Mouse (Mus musculus): ENCODE measurements around the gene Srp68.
A peak's percentile ranks its signal among the peaks of the same experiment; 100 is the strongest.

Gene Srp68

DNA sequence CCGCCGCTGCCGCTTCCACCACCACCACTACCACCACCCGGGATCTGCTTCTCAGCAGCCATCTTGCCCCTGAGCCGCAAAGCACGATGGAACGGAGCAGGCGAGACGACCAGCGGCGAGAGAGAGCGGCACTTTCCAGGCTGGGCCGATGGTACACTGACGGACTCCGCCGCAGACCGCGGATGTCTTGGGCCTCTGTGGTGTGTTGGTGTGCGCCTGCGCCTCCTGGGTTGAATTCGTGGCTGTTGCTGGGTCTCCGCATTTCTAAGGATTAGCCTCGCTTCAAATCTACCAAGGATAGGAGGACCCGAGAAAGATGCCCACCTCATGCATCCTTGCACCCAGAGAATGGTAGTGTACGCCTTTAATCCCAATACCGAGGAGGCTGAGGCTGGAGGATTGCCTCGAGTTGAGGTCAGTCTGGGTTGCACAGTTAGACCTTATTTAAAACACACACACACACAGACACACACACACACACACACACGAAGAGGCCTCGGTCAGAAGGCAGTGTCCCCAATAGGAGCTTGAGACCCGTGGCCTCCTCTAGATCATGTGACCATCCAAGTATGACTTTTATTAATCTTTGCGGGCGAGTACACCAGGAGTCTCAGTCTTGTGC lies at the start of gene Srp68:
Gene Srp68 (minus strand): TSS at position 173 of the 622 bp plus-strand sequence.
- peak; percentile 89 for DNase-seq (ENCODE audit: low read depth, low spot score)
- H3K36me3 ChIP-seq (ENCODE audit: control insufficient read depth, insufficient read depth, low read length, poor library complexity, severe bottlenecking): peaks cover 3% of the 10 kb centered on the region
- no peaks in the 10 kb centered on the region for H3K27me3 ChIP-seq (ENCODE audit: control insufficient read depth, insufficient read depth, low read length, poor library complexity, severe bottlenecking)

DNA sequence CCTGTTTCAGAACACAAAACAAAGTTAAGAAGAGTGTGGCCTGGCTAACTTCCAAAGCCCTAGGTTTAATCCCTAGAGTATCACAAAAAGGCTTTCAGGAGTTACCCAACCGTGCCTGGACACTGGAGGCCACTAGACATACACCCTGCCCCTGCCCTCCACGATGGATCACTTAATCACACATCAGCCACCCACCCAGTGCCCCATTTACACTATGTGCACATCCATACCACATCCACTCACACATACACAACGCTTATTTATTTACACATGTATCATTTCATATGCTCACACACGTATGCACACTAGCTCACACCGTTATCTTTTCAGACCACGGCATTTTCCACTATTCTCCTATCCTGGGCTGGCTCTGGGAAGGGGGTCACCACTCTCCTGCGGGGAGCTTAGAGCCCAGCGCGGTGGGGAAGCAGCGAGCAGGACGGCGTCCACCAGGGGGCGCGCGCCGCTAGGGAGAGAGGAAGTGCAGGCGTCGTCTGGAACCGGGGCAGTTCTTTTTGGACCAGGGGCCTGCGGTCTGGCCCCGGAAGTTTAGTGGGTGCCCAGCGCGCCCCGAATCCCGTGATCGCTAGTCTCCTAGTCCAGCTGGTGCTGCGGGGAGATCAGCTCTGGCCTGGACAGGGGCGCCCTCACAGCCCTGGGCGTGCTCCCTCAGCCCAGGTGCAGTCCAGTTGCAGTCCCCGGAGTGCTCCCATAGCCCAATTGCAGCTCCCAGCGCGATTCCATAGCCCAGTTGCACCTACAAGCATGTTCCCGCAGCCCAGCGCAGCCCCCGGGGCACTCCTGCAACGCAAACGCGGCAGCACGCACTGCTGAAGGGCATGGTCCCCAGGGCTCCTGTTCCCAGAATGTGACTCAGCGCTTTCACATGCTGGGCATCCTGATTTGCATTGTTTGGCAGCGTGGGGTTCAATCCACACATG lies 45.0 kb upstream of the Srp68 start:
- no peaks in the 10 kb centered on the region for H3K36me3 ChIP-seq (ENCODE audit: control insufficient read depth, insufficient read depth, low read length, poor library complexity, severe bottlenecking)
- peak; percentile 90 for DNase-seq (ENCODE audit: low read depth, low spot score)
- no peaks in the 10 kb centered on the region for H3K27me3 ChIP-seq (ENCODE audit: control insufficient read depth, insufficient read depth, low read length, poor library complexity, severe bottlenecking)

DNA sequence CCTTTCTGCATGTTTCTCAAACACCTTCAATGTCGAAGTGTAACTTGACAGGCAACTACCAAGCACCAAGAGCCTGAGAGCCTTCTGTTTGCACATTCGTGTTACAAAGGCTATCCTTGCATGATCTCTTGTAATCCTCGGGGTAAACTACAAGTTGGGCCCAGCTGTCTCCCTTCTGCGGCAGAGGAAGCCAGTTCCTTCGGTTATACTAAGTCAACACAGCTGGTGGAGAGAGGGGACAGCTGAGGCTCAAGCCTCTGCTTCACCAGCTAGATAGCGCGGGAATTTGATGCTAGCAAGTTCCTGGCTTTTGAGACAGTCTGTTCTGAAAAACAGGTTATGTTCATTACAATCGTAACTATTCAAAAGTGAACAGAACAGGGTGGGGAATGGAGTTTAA lies 38.3 kb upstream of the Srp68 start:
- Histone ChIP-seq H3K36me3 (ENCODE audit: control insufficient read depth, insufficient read depth, low read length, poor library complexity, severe bottlenecking) (no peaks in the 10 kb centered on the region), H3K27me3 (ENCODE audit: control insufficient read depth, insufficient read depth, low read length, poor library complexity, severe bottlenecking) (no peaks in the 10 kb centered on the region)
- DNase-seq (ENCODE audit: low read depth, low spot score): no peak

DNA sequence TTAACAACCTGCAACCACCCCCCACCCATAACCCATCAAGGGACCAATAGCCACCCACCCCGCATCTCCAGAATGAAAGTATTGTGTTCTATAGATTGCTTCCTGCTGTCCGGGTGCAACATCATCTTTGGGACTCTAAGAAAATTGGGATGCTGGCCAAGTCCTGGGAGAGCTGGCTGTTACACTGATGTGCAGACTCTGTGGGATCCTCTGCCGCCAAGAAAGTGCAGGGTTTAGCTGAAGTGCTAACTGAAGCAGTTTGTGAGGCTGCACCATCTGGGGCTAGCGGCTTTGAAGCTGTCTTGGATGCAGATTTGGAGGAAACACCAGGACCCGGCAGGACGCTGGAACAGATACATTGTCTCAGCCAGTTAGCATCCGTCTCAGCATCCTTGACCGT lies 37.2 kb upstream of the Srp68 start:
- no peaks in the 10 kb centered on the region for H3K27me3 ChIP-seq (ENCODE audit: control insufficient read depth, insufficient read depth, low read length, poor library complexity, severe bottlenecking)
- DNase-seq (ENCODE audit: low read depth, low spot score): no peak
- H3K36me3 ChIP-seq (ENCODE audit: control insufficient read depth, insufficient read depth, low read length, poor library complexity, severe bottlenecking): no peaks in the 10 kb centered on the region

DNA sequence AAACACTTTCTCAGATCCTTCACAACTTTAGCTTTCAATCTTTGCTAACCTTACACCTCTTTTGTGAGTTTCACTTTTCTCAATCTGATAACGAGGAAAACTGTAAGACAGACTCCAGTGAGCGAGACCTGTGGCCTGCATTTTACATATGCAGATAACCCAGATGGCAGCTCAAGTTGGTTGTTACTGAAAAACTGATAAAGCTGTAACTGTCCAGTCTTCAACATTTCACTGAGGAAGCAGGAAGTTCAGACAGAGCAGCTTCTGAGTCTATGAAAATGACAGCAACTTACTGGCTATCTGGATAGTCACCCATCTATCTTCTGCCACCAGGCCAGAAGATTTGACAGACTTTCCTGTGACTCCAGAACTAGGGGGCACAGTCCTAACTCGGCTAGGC lies 35.6 kb upstream of the Srp68 start:
- Histone ChIP-seq H3K36me3 (ENCODE audit: control insufficient read depth, insufficient read depth, low read length, poor library complexity, severe bottlenecking) (no peaks in the 10 kb centered on the region; the same call in 1 of the 2 replicates), H3K27me3 (ENCODE audit: control insufficient read depth, insufficient read depth, low read length, poor library complexity, severe bottlenecking) (no peaks in the 10 kb centered on the region)
- DNase-seq (ENCODE audit: low read depth, low spot score): no peak

DNA sequence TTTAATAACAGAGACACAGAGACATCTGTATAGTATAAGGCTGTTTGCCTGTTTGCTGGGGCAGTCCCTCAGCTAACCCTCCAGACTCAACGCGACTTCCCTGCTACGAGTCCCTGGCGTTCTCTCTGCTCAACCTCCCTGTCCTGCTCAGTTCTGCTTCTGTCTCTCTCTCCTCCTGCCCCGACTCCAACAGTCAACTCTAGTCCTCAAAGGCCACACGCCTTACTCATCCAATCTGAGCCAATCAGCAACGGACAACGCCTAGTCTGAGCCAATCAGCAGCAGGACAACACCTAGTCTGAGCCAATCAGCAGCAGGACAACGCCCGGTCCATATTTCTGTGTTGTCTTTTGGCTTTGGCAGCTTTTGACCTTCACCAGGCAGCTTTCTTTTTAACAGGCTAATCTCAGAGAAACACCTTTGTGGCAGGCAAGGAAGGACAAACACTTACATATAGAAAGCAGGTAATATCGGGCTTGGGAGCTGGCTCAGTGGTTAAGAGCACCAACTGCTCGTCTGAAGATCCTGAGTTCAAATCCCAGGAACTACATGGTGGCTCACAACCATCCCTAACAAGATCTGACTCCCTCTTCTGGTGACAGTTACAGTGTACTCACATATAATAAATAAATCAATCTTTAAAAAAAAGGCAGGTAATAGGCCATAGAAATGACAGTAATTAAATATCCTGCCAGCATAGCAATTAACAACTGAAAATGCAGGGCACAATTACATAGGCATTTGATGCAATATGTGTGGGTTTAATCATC lies 33.9 kb upstream of the Srp68 start:
- DNase-seq (ENCODE audit: low read depth, low spot score): no peak
- Histone ChIP-seq H3K36me3 (ENCODE audit: control insufficient read depth, insufficient read depth, low read length, poor library complexity, severe bottlenecking) (no peaks in the 10 kb centered on the region; the same call in 1 of the 2 replicates), H3K27me3 (ENCODE audit: control insufficient read depth, insufficient read depth, low read length, poor library complexity, severe bottlenecking) (no peaks in the 10 kb centered on the region)

DNA sequence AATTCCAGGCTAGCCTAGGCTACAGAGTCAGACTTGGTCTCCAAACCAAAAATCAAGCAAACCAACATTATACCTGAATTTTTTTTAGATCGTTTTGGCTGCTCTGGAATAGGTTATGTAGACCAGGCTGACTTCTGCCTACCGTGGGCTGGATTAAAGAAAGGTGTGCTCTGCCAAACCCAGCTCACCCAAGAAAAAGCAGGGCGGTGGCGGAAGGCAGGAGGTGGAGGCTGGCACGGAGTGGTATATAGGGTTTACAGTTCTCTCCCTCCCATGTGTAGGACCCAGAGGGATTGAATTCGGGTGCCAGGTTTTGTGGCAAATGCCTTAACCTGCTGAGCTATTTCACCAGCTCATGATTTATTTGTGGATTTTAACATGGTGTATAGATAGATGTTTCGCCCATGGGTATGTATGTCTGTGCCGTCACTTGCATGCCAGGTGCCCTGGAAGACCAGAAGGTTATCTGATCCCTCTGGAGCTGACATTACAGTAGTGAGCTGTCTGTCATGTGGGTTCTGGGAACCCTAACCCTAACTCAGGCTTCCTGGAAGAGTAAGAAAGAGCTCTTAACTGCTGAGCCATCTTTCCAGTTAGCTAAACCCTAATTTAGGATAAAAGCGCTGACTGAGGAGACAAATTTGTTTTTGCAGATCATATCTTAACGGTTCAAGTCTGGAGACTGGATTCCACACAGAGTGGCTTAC lies 33.2 kb upstream of the Srp68 start, which contains the start of gene Exoc7:
Gene Exoc7 (minus strand): TSS at position 215 of the 707 bp plus-strand sequence.
- no peaks in the 10 kb centered on the region; the same call in 1 of the 2 replicates for H3K36me3 ChIP-seq (ENCODE audit: control insufficient read depth, insufficient read depth, low read length, poor library complexity, severe bottlenecking)
- H3K27me3 ChIP-seq (ENCODE audit: control insufficient read depth, insufficient read depth, low read length, poor library complexity, severe bottlenecking): no peaks in the 10 kb centered on the region
- DNase-seq (ENCODE audit: low read depth, low spot score): no peak

DNA sequence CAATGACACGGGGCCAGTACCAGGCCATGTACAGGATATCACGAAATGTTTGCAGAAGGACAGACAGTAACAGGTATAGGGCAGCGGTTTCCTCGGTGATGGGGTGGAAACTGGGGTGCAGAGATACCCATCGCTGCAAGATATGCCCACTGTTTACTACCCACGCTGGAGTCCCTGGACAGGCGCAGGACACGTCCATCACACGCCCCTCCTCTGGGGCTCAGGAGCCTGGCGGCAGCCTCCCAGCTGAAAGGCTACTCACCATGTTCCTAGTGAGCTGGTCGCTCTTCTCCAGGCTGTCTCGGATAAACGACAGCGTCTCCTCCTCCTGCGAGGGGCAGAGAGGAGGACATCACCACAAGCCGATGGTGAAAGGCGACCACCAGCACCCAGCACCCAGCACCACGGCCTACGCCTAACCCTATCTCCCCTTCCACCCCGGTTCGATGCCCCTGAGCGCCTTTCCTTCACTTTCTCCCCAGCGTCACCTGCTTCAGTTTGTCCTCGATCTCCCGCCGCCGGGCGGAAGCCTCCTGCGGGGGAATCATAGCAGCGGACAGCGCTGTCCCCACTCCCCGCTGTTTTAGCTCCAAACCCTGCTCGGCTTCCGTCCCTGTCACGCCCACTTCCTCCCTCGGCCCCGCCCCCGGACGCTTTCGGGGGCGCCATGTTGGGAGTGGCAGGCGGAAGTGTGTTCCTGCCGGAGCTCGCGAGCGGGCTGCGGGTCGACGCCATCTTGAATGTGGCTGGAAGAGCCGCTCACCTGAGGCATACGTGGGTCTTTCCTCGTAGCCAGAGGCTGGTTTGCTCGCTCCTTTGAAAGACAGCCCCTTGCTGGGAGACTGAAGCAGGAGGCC lies 32.3 kb upstream of the Srp68 start:
- no peaks in the 10 kb centered on the region for H3K27me3 ChIP-seq (ENCODE audit: control insufficient read depth, insufficient read depth, low read length, poor library complexity, severe bottlenecking)
- no peaks in the 10 kb centered on the region; the same call in 1 of the 2 replicates for H3K36me3 ChIP-seq (ENCODE audit: control insufficient read depth, insufficient read depth, low read length, poor library complexity, severe bottlenecking)
- peak; percentile 94 for DNase-seq (ENCODE audit: low read depth, low spot score)

DNA sequence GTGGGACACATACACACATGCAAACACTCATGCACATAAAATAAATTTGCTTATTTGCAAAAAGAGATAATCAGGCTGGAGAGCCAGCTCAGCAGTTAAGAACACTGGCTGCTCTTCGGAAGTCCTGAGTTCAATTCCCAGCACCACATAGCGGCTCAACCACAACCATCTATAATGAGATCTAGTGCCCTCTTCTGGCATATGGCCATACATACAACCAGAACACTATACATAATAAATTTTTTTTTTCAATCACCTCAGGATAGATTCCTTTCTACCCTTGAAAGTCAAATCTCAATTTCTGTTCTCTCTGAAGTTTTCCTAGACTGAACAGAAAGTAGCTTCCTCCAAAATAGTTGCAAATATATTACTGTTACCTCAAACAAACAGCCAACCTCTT lies 31.4 kb upstream of the Srp68 start:
- Histone ChIP-seq H3K36me3 (ENCODE audit: control insufficient read depth, insufficient read depth, low read length, poor library complexity, severe bottlenecking) (no peaks in the 10 kb centered on the region; the same call in 1 of the 2 replicates), H3K27me3 (ENCODE audit: control insufficient read depth, insufficient read depth, low read length, poor library complexity, severe bottlenecking) (no peaks in the 10 kb centered on the region)
- no peak for DNase-seq (ENCODE audit: low read depth, low spot score)

DNA sequence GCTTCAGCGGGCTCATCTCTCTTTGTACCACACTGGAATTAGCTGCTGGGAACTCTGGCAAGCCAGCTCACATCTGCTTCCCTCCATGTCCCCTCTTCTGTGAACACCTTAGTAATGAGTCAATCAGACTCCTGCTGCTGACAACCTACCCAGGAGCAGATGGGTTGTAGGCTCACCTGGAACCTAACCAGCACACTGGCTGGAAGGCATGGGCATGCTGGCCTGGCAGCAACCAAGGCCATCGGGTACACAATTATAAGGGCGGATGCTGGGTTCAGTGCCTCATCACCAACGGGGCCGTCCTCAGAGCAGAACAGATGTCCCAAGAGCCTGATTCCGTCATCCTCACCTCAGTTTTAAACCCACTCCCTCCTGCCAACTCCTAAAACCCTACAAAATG lies 24.6 kb upstream of the Srp68 start:
- no peak for DNase-seq (ENCODE audit: low read depth, low spot score)
- peaks cover 1% of the 10 kb centered on the region for H3K36me3 ChIP-seq (ENCODE audit: control insufficient read depth, insufficient read depth, low read length, poor library complexity, severe bottlenecking)
- H3K27me3 ChIP-seq (ENCODE audit: control insufficient read depth, insufficient read depth, low read length, poor library complexity, severe bottlenecking): no peaks in the 10 kb centered on the region

DNA sequence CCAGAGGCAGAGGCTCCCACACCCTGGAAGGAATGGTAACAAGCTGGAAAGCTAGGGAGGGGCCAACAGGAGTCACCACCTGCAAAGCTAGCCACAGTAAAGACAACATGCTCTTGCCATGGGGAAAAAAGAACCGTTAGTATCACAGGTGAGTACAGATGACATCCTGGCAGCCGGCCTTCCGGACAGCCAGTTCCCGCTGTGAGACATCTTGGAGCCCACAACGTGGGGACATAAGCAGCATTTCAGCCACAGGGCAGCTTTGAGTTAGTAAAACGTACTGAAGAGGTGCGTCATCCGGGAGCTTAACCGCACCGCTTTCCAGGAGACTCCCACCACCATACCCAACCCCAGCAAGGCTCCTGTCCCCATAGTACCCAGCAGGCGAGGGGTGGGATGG lies 24.2 kb upstream of the Srp68 start:
- Histone ChIP-seq H3K27me3 (ENCODE audit: control insufficient read depth, insufficient read depth, low read length, poor library complexity, severe bottlenecking) (no peaks in the 10 kb centered on the region), H3K36me3 (ENCODE audit: control insufficient read depth, insufficient read depth, low read length, poor library complexity, severe bottlenecking) (peaks cover 1% of the 10 kb centered on the region)
- DNase-seq (ENCODE audit: low read depth, low spot score): no peak

DNA sequence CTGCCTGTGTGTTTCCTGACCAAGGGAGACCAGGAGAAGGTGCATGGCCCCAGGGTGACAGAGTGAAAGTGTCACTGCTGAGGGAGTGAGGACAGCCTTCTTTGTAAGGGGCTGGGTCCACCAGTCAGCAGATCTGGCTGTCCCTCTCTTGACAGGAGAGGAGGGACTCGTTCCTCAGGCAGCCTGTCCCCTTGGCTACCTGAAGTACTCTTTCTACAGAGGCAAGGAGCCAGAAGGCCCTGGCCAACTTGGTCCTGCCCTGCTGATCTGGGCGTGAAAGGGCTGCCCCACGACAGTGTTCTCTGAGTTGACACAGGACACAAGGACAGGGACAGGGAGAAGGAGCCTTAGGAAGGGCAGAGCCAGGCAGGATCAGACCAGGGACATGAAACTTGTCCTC lies 23.0 kb upstream of the Srp68 start:
- DNase-seq (ENCODE audit: low read depth, low spot score): no peak
- H3K27me3 ChIP-seq (ENCODE audit: control insufficient read depth, insufficient read depth, low read length, poor library complexity, severe bottlenecking): no peaks in the 10 kb centered on the region
- peaks cover 4% of the 10 kb centered on the region for H3K36me3 ChIP-seq (ENCODE audit: control insufficient read depth, insufficient read depth, low read length, poor library complexity, severe bottlenecking)

DNA sequence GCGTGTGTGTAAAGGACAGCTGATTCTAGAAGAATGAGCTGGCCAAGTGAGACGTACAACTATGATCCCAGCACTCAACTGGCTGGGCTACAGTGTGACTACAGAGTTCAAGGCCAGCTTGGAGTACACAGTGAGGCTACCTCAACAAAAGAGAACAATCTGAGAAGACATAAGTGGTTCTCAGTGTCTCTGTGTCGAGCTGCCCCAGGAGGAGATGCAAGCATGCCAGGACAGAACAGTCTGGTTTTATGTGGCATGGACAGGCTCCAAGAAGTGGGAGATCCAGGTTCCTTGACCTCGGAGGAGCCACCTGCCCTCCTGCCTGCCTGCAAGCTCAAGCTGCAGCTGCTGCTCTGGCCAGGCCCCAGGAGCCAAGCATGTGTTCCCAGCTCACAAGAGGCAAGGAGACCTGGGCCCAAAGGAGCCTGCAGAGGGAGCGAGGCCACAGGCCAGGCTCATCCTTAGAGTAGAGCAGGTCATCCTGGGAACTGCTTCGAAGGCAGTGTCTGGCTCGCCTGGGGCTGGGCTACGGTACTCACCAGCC lies 22.2 kb upstream of the Srp68 start:
- Histone ChIP-seq H3K36me3 (ENCODE audit: control insufficient read depth, insufficient read depth, low read length, poor library complexity, severe bottlenecking) (peaks cover 4% of the 10 kb centered on the region), H3K27me3 (ENCODE audit: control insufficient read depth, insufficient read depth, low read length, poor library complexity, severe bottlenecking) (no peaks in the 10 kb centered on the region)
- DNase-seq (ENCODE audit: low read depth, low spot score): no peak

All from splenic B cell, adult 2 months (primary cell).